Mouse (Mus musculus): ENCODE results near the gene Rassf5. TPM values are rescaled to one million over a fixed set of nuclear protein-coding genes. Genes with fewer than 3 reads are reported as not detected.
A peak's percentile ranks its signal among the peaks of the same experiment; 100 is the strongest.

Rassf5 gene
- polyA plus RNA-seq, 1 experiment from 2014 or later: 4.0 TPM

DNA sequence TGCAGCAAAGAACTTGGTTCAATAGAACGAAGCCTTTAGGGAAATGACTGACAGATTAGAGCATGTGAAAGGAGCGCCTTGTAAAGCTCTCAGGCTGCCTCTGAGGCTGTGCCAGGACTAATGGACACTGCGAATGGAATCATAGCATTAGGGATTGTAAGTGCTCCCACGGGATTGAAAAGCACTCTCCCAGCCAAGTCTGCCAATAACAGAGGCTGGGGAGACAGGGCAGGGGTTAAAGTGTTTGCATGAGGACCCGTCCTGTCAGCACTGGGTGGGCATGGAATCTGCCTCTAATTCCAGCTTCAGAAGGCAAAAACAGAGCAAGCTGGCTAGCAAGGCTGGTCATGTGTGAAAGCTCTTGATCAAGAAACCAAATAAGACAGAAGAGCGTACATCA, 110.8 kb downstream of the Rassf5 start:
- no peaks in the 10 kb centered on the region for H3K9me3 ChIP-seq (replicated peaks; ENCODE audit: control insufficient read depth, low read length, poor library complexity, severe bottlenecking)
- 27% methylated on average over 6 of the region's 6 CpGs for WGBS
- H3K36me3 ChIP-seq (ENCODE audit: control insufficient read depth, insufficient read depth, low read length): peaks cover 15% of the 10 kb centered on the region
- no peak overlapping the region for H3K4me3 ChIP-seq (ENCODE audit: low read depth, low read length)
- H3K4me1 ChIP-seq (ENCODE audit: control insufficient read depth, insufficient read depth, low read length): peaks cover 32% of the 10 kb centered on the region
- no peak overlapping the region for H3K27ac ChIP-seq (ENCODE audit: low read length)
- no peak for ATAC-seq
- H3K27me3 ChIP-seq (ENCODE audit: control insufficient read depth, insufficient read depth, low read depth, low read length): no peaks in the 10 kb centered on the region
- peak overlapping the region; percentile 2; the same call in 1 of the 2 replicates for H3K4me2 ChIP-seq (ENCODE audit: low read length)
- H3K9ac ChIP-seq (ENCODE audit: low read depth, low read length): no peak overlapping the region

Other genes starting within 250 kb of the Rassf5 start
- gene Il10, start 225.4 kb downstream of the Rassf5 start, polyA plus RNA-seq (2015; fragmentation: Nextera tagmentation; extraction: Ambion mirVana): not detected in 2 replicates
- 12.6 and 14.9 TPM in 2 replicates for gene Mapkapk2, start 147.4 kb downstream of the Rassf5 start, polyA plus RNA-seq (2015; fragmentation: Nextera tagmentation; extraction: Ambion mirVana)
- gene Dyrk3, start 106.9 kb downstream of the Rassf5 start, polyA plus RNA-seq (2015; fragmentation: Nextera tagmentation; extraction: Ambion mirVana): 14.1 and 17.4 TPM in 2 replicates
- 46.8 and 51.1 TPM in 2 replicates for gene Eif2d, start 92.1 kb downstream of the Rassf5 start, polyA plus RNA-seq (2015; fragmentation: Nextera tagmentation; extraction: Ambion mirVana)
- gene Ikbke, start 34.3 kb upstream of the Rassf5 start, polyA plus RNA-seq (2015; fragmentation: Nextera tagmentation; extraction: Ambion mirVana): 0.73 and 0.77 TPM in 2 replicates